In the genomic region with DNA sequence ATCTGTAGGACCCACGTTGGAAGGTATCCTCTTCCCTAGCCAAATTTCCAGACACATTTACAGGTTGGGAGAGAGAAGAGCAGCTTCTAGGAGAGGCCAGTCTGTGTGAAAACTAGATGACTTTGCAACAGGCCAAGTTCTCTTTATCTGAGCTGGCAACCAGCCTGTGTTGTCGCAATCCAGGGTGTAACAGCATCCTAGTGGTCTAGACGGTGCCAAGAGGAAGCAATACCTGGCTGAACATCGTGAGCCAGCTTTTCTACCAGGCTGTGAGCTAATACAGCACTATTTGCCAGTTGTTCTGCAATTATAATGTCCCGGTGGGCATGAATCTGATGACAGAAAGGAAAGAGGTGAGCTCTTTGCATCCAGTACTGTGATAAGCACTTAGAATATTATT, we compare ENCODE assay signal across 10 mouse cellular contexts.
DNase-seq lines count a peak whose midpoint lies in the region.
"Had no signal": no experiment of that assay in that cellular context is flagged by ENCODE, and none has a peak within 500 bp of the region (broad histone marks: within the 10 kb centered on the region; RNA-seq: fewer than 3 reads in every experiment).

No protein-coding gene starts in this region.

- peak; percentile 19 for DNase-seq in adrenal gland, postnatal 10 days
- DNase-seq in adrenal gland, adult 8-10 months, result no peak
- DNase-seq in layer of hippocampus, adult 9-11 months, result peak; percentile 43
- no peak for DNase-seq in layer of hippocampus, postnatal 14 days (ENCODE audit: low spot score in 2 of 2)
- DNase-seq in gastrocnemius, postnatal 25 days, result peak; percentile 12
- DNase-seq in lung, postnatal 14 days, result peak; percentile 8
- DNase-seq in left cerebral cortex, postnatal 36 days (ENCODE audit: low spot score in 2 of 2), result no peak
- DNase-seq in spleen, adult 12 weeks (ENCODE audit: low spot score), result no peak
- DNase-seq: kidney, postnatal 36 days; thymus, postnatal 36 days had no signal

- intact Hi-C loops in left cerebral cortex, postnatal 36 days (cut with DNase I), result no loop called here

Comparison
In these comparisons a context has a peak if more than half of its experiments do, and no peak if none do; other contexts are left out.
1. DNase-seq: peak in adrenal gland, postnatal 10 days (single experiment), layer of hippocampus, adult 9-11 months (single experiment), gastrocnemius, postnatal 25 days (single experiment) and lung, postnatal 14 days (single experiment); none in adrenal gland, adult 8-10 months (single experiment), layer of hippocampus, postnatal 14 days (0 of 2), left cerebral cortex, postnatal 36 days (0 of 2) and spleen, adult 12 weeks (single experiment).